Mouse (Mus musculus) lung, embryonic 15.5 days (tissue): ENCODE measurements around the gene Dis3l. TPM values are rescaled to one million over a fixed set of nuclear protein-coding genes. Genes with fewer than 3 reads are reported as not detected.

Experiments
- ATAC-seq: fragments of 200-750 bp; cut with Nextera tagmentation; 2 replicates; pipeline ENCODE4 v1.8.0; 2017; ENCODE audit warnings: moderate number of reproducible peaks, borderline replicate concordance; ENCODE audit not compliant: low FRiP score, low TSS enrichment; ENCODE audit errors: extremely low read depth
- H3K27ac ChIP-seq: fragments of 300-500 bp; sonication (generic); 2 replicates; pipeline ENCODE4 v1.5.1; 2015; ENCODE audit warnings: moderate library complexity, mild to moderate bottlenecking, inconsistent platforms
- H3K27me3 ChIP-seq: fragments of 300-500 bp; sonication (generic); 2 replicates; pipeline ENCODE4 v1.6.1; 2015; ENCODE audit warnings: inconsistent platforms
- H3K36me3 ChIP-seq: fragments of 300-500 bp; sonication (generic); 2 replicates; pipeline ENCODE4 v1.6.1; 2015; ENCODE audit warnings: inconsistent platforms
- H3K4me1 ChIP-seq: fragments of 300-500 bp; sonication (generic); 2 replicates; pipeline ENCODE4 v1.6.1; 2015; ENCODE audit warnings: inconsistent platforms
- H3K4me2 ChIP-seq: fragments of 300-500 bp; sonication (generic); 2 replicates; pipeline ENCODE4 v1.6.1; 2015; ENCODE audit warnings: inconsistent platforms, mild to moderate bottlenecking, moderate library complexity
- H3K4me3 ChIP-seq: fragments of 300-500 bp; sonication (generic); 2 replicates; pipeline ENCODE4 v1.5.1; 2015; ENCODE audit warnings: mild to moderate bottlenecking, inconsistent platforms
- H3K9ac ChIP-seq: fragments of 300-500 bp; sonication (generic); 2 replicates; pipeline ENCODE4 v1.6.1; 2015; ENCODE audit warnings: inconsistent platforms
- H3K9me3 ChIP-seq: fragments of 300-500 bp; sonication (generic); 2 replicates; pipeline ENCODE4 v1.6.1; 2016; ENCODE audit warnings: inconsistent platforms
- WGBS: fragments of 180-500 bp; shearing (Covaris S2); methylation state at CpG from one replicate; pipeline ENCODE4 v1.1.7; 2015; 5-methylcytosine and 5-hydroxymethylcytosine counted together
- polyA plus RNA-seq: library from polyadenylated mRNA; unstranded; fragments of >200 nt; fragmentation: Nextera tagmentation; extraction: Ambion mirVana; gene quantifications from 2 replicates; pipeline ENCODE4 v1.2.1, GENCODE M21; 2015

Dis3l gene
- polyA plus RNA-seq, 1 experiment from 2014 or later = 21.4 TPM

GRCm38 (mm10) chr9:64351191-64351590, 10.1 kb upstream of the Dis3l start:
- Histone ChIP-seq H3K4me3 (no peak overlapping the region), H3K9me3 (no peaks in the 10 kb centered on the region), H3K9ac (no peak overlapping the region), H3K27me3 (no peaks in the 10 kb centered on the region), H3K27ac (no peak overlapping the region), H3K4me1 (no peaks in the 10 kb centered on the region), H3K36me3 (no peaks in the 10 kb centered on the region), H3K4me2 (no peak overlapping the region)
- no peak for ATAC-seq
- 42% methylated on average over 3 of the region's 3 CpGs for WGBS

- Histone ChIP-seq H3K9ac (no peak overlapping the region), H3K36me3 (no peaks in the 10 kb centered on the region), H3K27me3 (no peaks in the 10 kb centered on the region), H3K4me3 (no peak overlapping the region), H3K9me3 (no peaks in the 10 kb centered on the region), H3K27ac (no peak overlapping the region), H3K4me1 (no peaks in the 10 kb centered on the region), H3K4me2 (no peak overlapping the region)
- 45% methylated on average over 5 of the region's 5 CpGs for WGBS
- no peak for ATAC-seq
These were observed 8.4 kb upstream of the Dis3l start for GRCm38 (mm10) chr9:64349490-64349889.

DNA sequence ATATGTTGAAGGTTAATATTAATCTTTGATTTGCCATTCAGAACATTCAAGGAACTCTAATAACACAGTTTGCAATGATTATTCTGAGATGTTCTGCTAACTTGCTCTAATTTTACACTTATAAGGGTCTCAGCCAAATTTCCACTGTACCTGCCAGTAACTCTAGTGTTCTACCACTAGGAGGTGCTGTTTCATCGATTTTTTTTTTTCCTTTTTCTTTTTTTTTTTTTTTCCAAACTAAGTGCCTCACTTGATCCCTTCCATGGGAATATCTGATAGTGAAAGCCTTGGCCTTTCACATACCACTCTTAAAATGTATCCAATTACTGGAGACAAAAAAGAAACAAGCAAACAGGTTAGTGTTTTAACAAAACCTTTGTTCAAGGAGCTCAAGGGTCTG, 6.3 kb upstream of the Dis3l start:
- Histone ChIP-seq H3K9ac (no peak overlapping the region), H3K4me1 (no peaks in the 10 kb centered on the region), H3K4me2 (no peak overlapping the region), H3K9me3 (no peaks in the 10 kb centered on the region), H3K4me3 (no peak overlapping the region), H3K27me3 (no peaks in the 10 kb centered on the region), H3K27ac (no peak overlapping the region), H3K36me3 (no peaks in the 10 kb centered on the region)
- 0% methylated on average over 1 of the region's 1 CpGs for WGBS
- no peak for ATAC-seq

DNA sequence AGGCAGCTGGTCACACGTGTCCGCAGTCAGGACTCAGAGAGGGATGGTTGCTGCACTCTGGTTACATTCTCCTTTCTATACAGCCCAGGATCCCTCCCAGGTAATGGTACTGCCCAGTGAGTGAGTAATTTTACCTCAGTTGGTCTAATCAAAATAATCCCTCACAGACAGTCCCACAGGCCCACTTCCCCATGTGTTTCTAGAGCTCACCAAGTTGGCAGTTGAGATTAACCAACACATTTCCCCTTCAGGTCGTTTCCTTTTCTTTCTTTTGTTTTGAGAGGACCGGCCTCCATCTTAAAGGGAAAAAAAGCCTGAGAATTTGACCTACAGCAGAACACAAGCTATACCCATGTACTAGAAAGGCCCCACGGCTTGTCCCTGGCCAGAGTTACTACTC, 4.8 kb upstream of the Dis3l start:
- Histone ChIP-seq H3K9ac (no peak overlapping the region), H3K4me1 (no peaks in the 10 kb centered on the region), H3K27me3 (no peaks in the 10 kb centered on the region), H3K9me3 (no peaks in the 10 kb centered on the region), H3K4me2 (no peak overlapping the region), H3K27ac (no peak overlapping the region), H3K4me3 (no peak overlapping the region), H3K36me3 (no peaks in the 10 kb centered on the region)
- WGBS = 57% methylated on average over 5 of the region's 5 CpGs
- ATAC-seq = no peak

DNA sequence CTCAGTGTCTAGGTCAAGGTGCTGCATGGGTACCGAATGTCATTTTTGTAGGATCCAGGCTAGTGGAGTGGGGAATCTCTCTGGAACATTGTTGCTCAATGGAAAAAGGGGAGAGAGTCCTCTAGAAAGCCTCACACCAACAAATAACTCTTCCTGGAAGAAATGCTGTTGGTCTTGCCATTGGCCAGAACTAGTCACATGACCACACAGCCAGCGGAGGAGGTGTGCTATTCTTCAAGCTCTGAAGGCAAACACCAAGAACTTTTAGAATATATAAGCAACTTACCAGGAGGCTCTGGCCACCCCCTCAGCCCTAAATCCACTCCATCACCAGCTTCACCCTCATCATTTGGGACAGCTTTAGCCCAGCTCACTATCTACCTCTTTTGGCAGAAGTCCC, 2.6 kb upstream of the Dis3l start:
- Histone ChIP-seq H3K9me3 (no peaks in the 10 kb centered on the region), H3K4me1 (peaks cover 10% of the 10 kb centered on the region), H3K4me3 (no peak overlapping the region), H3K4me2 (no peak overlapping the region), H3K27ac (no peak overlapping the region), H3K27me3 (no peaks in the 10 kb centered on the region), H3K9ac (no peak overlapping the region), H3K36me3 (no peaks in the 10 kb centered on the region)
- 84% methylated on average over 2 of the region's 2 CpGs for WGBS
- ATAC-seq = no peak

DNA sequence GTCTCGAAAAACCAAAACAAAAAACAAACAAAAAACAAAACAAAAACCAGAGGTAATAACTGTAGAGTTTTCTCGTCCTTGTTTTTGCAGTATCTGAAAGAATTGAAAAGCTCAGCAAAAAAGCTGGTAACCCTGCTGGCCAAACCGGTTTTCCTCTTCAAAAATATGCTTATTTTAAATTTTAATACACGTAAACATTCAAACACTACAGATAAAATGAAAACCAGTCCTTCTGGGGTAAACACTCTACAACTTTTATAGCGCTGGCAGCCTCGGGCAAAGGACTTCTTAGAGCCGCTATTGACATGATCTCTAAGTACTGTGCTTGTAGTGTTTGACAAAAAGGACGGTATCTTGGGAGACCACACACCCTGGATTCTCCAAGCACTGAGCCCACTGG, 583 bp upstream of the Dis3l start:
- Histone ChIP-seq H3K27me3 (no peaks in the 10 kb centered on the region), H3K9ac (no peak overlapping the region), H3K4me2 (peak overlapping the region; percentile 68), H3K9me3 (no peaks in the 10 kb centered on the region), H3K4me3 (peak overlapping the region; percentile 65), H3K36me3 (no peaks in the 10 kb centered on the region), H3K27ac (0 out of 2 replicates have a peak overlapping the region, but pooled peaks have one; percentile 99), H3K4me1 (peaks cover 10% of the 10 kb centered on the region)
- no peak for ATAC-seq
- 55% methylated on average over 8 of the region's 8 CpGs for WGBS

DNA sequence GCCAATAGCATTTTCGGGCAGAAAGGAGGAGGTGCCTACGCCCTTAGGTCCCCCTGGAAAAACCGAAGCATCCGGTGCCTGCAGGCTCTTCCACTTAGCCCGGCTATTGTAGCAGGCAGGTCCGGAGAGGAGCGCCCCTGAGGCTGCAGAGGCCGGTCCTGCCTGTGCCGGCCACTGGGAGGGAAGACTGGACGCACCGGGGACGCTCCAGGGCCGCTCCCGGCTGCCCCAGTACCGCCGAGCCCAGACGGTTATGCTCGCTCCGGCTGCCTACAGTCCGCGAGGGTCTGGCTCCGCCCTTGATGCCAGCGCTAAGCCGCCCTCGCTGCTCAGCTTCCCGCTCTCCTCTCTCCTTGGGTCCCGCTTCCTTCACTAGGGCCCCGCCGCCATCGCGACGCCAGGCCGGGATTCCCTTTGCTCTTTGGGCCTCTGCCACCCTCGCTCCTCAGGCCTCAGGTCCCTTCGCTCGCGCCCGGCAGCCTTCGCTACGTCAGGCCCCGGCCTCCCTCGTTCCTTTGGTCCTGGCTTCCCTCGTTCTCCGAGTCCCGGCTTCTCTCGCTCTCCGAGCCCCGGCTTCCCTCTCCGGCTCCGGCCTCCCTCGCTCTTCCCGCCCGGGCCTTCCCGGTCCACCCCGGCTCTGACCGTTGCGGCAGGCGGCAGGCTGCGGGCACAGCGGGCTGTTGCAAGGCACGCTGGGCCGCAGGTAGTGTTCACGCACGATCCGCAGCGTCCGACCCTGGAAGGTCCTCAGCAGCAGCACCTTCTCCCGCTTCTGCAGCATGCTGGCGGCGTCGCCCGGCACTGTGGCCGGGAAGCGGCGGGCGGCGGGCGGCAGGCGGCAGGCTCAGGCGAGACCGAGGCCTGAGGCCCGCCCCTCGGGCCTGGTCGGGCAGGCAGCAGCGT, 486 bp downstream of the Dis3l start:
- Histone ChIP-seq H3K4me1 (peaks cover 10% of the 10 kb centered on the region), H3K27me3 (no peaks in the 10 kb centered on the region), H3K27ac (peak overlapping the region; percentile 99), H3K4me3 (peak overlapping the region; percentile 65), H3K36me3 (peaks cover 10% of the 10 kb centered on the region; the same call in 1 of the 2 replicates), H3K9me3 (no peaks in the 10 kb centered on the region), H3K9ac (peak overlapping the region; percentile 90), H3K4me2 (peak overlapping the region; percentile 68)
- under 1% methylated on average over 85 of the region's 85 CpGs for WGBS
- ATAC-seq = peak; percentile 95

DNA sequence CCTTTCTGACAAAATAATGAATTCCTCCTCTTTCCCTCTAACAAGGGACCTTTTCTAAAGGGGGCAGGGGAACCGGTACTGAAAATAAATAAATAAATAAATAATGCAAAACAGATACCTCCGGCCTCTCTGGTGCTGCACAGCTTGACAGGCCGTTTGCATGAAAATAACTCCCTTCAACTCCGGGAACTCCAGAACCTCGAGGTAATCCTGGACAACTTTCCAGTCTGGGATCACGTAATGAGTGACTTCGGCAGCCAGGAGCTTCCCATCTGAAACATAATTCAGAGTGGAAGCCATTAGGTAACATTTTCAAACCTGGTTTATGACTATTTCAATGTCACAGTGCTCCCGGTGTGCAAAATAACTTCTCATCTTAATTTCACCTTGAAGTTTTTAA, 1.7 kb downstream of the Dis3l start:
- H3K9ac ChIP-seq = no peak overlapping the region
- no peak for ATAC-seq
- peaks cover 13% of the 10 kb centered on the region; the same call in 1 of the 2 replicates for H3K36me3 ChIP-seq
- H3K4me2 ChIP-seq = peak overlapping the region; percentile 68
- no peaks in the 10 kb centered on the region for H3K27me3 ChIP-seq
- peaks cover 10% of the 10 kb centered on the region for H3K4me1 ChIP-seq
- H3K9me3 ChIP-seq = no peaks in the 10 kb centered on the region
- H3K4me3 ChIP-seq = peak overlapping the region; percentile 65; the same call in 1 of the 2 replicates
- 50% methylated on average over 8 of the region's 8 CpGs for WGBS
- H3K27ac ChIP-seq = no peak overlapping the region

DNA sequence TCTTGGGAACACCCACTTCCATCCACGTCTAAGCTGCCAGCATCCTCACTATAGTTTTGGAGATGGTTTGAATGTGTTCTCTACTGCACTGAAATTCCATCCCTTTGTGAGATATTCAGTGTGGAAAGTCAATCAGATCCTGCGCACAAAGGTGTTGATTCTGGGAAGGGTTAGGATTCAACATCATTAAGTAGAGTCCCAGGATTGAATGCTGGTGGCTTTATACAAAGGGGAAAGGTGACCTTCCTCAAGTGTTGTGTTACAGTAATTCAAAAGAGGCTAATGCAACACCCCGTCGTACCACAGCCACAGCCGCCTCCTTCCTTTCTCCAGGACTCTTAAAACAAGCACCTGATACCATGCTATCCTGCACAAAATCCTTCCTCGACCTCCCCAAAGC, 5.3 kb downstream of the Dis3l start:
- Histone ChIP-seq H3K9me3 (no peaks in the 10 kb centered on the region), H3K36me3 (peaks cover 15% of the 10 kb centered on the region; the same call in 1 of the 2 replicates), H3K4me3 (no peak overlapping the region), H3K27ac (no peak overlapping the region), H3K4me1 (peaks cover 10% of the 10 kb centered on the region), H3K4me2 (no peak overlapping the region), H3K9ac (no peak overlapping the region), H3K27me3 (no peaks in the 10 kb centered on the region)
- ATAC-seq = no peak
- WGBS = 85% methylated on average over 6 of the region's 6 CpGs

- Histone ChIP-seq H3K4me1 (no peaks in the 10 kb centered on the region), H3K4me3 (no peak overlapping the region), H3K27ac (no peak overlapping the region), H3K4me2 (no peak overlapping the region), H3K36me3 (peaks cover 49% of the 10 kb centered on the region), H3K9me3 (no peaks in the 10 kb centered on the region), H3K27me3 (no peaks in the 10 kb centered on the region), H3K9ac (no peak overlapping the region)
- ATAC-seq = no peak
- WGBS = 91% methylated on average over 7 of the region's 7 CpGs
These were observed 17.1 kb downstream of the Dis3l start for GRCm38 (mm10) chr9:64323976-64324375.

GRCm38 (mm10) chr9:64316986-64317385, 24.1 kb downstream of the Dis3l start:
- Histone ChIP-seq H3K27me3 (no peaks in the 10 kb centered on the region), H3K4me2 (no peak overlapping the region), H3K36me3 (peaks cover 59% of the 10 kb centered on the region), H3K9me3 (no peaks in the 10 kb centered on the region), H3K4me3 (no peak overlapping the region), H3K9ac (no peak overlapping the region), H3K27ac (no peak overlapping the region), H3K4me1 (no peaks in the 10 kb centered on the region)
- 97% methylated on average over 5 of the region's 5 CpGs for WGBS
- ATAC-seq = no peak

- H3K27ac ChIP-seq = no peak overlapping the region
- H3K4me1 ChIP-seq = no peaks in the 10 kb centered on the region
- ATAC-seq = no peak
- peaks cover 54% of the 10 kb centered on the region for H3K36me3 ChIP-seq
- H3K9me3 ChIP-seq = no peaks in the 10 kb centered on the region
- H3K4me2 ChIP-seq = no peak overlapping the region
- H3K27me3 ChIP-seq = no peaks in the 10 kb centered on the region
- H3K9ac ChIP-seq = no peak overlapping the region
- WGBS = 90% methylated on average over 6 of the region's 6 CpGs
- no peak overlapping the region for H3K4me3 ChIP-seq
These were observed 26.4 kb downstream of the Dis3l start for GRCm38 (mm10) chr9:64314696-64315095.
